Mouse (Mus musculus) spleen, postnatal 14 days (tissue): ENCODE data around the gene Suclg2.
A peak's percentile ranks its signal among the peaks of the same experiment; 100 is the strongest.

Experiments used
- DNase-seq, 2 experiments: peaks; one replicate each; pipeline ENCODE4 v3.0.0; 2021 to 2022; ENCODE audit warnings: low spot score in 2 of 2

The Suclg2 gene

DNA sequence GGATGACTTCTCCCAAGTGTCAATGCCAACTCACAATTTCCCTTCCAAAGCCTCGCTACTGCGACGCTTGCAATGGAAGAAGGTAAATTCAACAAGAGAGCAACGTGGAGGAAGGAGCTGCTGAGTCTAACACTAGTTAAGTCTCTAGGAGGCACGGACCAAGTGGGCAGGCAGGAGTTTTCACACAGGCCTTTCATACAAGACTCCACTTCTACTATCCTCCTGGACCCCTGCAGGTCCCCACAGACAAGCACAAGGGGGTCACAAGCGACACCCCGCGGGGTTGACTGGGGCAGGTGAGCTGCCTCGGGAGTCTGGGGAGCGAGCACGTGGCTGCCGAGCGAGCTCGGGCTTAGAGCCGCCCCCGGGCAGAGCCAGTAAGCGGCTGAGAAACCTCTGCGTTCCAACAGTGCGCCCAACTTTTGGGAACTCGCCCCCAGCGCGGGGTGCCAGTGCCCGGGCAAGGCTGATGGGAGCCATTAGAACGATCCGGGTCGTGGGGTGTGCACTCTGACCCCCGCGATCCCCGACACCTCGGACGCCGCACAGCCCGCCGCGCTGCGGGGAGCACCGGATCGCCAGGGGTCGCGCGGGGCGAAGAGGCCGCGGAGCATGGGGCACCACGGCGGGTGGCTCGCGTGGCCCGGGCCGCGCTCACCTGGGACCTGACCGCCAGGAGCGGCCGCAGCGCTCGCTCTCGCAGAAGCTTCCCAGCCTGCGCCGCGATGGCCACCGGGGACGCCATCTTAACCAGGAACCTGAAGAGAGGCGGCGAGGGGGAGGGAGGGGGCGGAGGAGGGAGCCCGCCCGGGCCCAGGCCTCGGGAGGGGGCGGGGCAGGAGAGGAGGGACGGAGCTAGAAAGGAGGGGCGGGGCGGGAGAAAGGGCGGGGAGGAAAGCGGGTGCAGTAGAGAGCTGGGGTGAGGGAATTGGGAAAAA lies at the start of gene Suclg2:
Gene Suclg2 (minus strand): TSS at position 770 of the 938 bp plus-strand sequence.
- peak; percentile 52 to 68 for DNase-seq

DNA sequence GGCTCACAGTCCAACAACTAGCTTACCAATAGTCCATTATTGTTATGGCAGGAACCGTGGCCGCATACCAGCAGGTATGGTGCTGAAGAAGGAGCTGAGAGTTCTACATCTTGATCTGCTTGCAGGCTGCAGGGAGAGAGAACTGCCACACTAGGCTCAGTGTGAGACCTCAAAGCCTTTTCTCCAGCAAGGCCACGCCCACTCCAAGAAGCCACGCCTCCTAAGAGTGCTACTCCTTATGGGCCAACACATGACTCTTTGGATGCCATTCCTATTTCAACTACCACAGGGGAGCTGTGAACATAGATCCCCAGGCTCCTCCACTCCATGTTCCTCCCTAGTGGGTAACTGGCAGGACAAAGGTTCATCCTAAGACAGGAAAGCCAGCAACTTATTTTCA lies 48.0 kb upstream of the Suclg2 start:
- DNase-seq, result no peak

GRCm38 (mm10) chr6:95759558-95760172 lies 41.1 kb upstream of the Suclg2 start:
- DNase-seq, result no peak

- DNase-seq, result no peak
These were observed 23.8 kb upstream of the Suclg2 start for GRCm38 (mm10) chr6:95742378-95742777.

GRCm38 (mm10) chr6:95731570-95732367 lies 13.2 kb upstream of the Suclg2 start:
- no peak for DNase-seq

DNA sequence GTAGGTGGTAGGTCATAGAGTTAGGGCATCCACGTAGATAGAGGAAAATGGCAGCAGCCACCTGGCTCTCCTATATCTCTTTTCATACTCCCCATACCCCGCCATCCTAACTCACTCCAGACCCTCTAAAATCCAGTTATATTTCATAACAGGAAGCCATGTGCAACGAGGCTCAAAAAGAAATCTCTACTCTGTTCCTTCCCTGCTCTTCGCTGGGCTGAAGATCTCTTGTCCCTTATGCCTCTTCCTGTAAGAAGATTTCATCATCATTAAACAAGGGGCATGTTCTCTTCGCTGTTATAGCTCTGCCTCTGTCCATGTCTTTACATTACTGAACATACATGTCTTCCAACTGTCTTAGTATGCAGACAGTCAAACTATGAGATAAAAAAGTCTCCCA lies 10.8 kb upstream of the Suclg2 start:
- no peak for DNase-seq

- no peak for DNase-seq
These were observed 6.7 kb upstream of the Suclg2 start for GRCm38 (mm10) chr6:95725281-95725680.

DNA sequence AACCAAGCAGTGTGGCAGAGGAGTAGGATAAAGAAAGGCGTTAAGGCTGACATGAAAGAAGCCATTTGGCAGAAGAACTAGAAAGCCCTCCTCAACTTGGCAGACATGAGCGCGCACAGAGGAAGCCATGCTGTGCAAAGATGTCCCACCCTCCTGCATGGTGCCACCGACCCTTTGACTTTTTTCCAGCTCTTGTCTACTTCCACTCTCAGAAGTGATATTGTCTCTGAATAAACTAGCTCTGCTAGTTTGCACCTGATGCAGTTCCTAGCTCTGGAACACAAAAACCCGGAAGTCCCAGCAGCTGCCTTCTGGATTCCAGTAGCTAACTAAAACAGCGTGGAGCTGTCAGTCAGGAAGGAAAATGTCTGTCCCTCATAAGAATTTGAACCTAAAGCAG lies 4.8 kb upstream of the Suclg2 start:
- DNase-seq, result no peak

- DNase-seq, result no peak
These were observed 1.2 kb upstream of the Suclg2 start for GRCm38 (mm10) chr6:95719791-95720190.

DNA sequence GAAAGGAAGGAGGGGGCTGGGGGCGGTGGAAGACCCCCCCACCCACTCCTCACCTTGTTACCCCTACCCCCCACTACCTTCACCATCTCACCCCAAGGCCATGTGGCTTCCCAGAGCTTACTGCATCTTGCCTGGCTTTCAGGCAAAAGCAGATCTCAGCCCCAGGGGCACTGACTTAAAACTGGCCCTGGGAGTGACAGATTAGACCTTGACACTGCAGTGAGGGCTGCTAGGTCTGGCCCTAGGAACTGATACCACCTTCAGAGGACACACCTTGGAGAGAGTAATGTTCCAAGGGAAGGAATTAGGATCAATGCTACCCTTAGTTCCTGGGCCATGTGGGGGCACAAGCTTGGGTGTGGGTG lies 351 bp upstream of the Suclg2 start:
- DNase-seq, result no peak

DNA sequence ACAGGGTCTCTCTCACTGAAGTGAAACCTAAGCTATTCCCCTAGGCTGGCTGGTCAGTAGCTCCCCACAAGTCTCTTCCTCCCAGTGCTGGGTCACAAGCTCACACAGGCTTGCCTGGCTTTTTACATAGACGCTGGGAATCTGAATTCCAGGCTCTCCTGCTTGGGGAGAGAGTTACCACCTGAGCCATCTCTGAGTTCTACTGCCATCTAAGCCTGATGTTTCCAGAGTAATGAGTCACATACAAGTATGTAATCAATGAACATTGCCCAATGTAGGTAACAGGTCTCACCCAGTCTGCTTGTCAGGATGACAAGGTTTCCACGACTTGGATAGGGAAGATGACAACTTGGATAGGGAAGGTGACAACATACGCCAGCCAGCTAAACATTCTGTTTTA lies 1.5 kb downstream of the Suclg2 start:
- no peak for DNase-seq

DNA sequence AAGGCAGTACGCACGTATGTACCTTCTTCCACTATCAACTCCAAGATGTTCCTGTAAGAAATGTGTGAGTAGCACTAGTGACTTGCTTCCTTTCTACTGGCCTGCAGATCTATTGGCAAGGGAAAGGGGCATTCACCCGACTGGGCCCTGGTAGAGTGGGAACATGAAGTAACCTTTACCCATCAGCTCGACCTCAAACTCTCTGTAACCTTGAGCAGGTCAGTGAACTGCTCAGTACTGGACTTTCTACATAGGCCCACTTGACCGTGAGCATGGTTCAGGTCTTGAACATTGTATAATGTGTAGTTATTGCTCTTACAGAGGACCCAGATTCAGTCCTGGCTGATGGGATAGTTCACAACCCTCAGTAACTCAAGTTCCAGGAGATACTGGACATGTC lies 2.1 kb downstream of the Suclg2 start:
- no peak for DNase-seq

GRCm38 (mm10) chr6:95713245-95713644 lies 5.4 kb downstream of the Suclg2 start:
- no peak for DNase-seq

- no peak for DNase-seq
These were observed 6.5 kb downstream of the Suclg2 start for GRCm38 (mm10) chr6:95712081-95712480.

GRCm38 (mm10) chr6:95711671-95712070 lies 6.9 kb downstream of the Suclg2 start:
- DNase-seq, result no peak

GRCm38 (mm10) chr6:95710886-95711285 lies 7.7 kb downstream of the Suclg2 start:
- DNase-seq, result no peak

- no peak for DNase-seq
These were observed 9.1 kb downstream of the Suclg2 start for GRCm38 (mm10) chr6:95709531-95709930.

DNA sequence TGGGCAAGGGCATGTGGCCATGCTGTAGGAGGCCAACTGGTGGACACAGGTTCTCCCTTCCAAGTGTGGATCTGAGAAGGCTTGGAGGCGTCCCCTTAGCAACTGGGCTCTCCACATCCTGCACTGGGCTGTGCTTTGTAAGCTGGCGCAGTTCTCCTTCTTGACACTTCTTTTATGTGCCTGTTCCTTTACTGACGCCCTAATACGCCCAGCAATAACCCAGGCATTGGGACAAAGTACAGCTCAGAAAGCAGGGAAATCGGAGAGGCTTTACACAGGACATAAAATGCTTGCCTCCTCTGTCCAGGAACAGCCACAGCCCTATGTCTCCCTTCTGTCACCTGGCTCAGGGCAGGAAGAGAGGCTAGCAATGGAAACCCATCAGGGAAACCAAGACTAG lies 9.5 kb downstream of the Suclg2 start:
- no peak for DNase-seq

GRCm38 (mm10) chr6:95704626-95705025 lies 14.0 kb downstream of the Suclg2 start:
- DNase-seq, result no peak

GRCm38 (mm10) chr6:95702200-95702599 lies 16.4 kb downstream of the Suclg2 start:
- DNase-seq, result no peak

- DNase-seq, result no peak
These were observed 16.8 kb downstream of the Suclg2 start for GRCm38 (mm10) chr6:95701786-95702185.

- no peak for DNase-seq
These were observed 17.5 kb downstream of the Suclg2 start for GRCm38 (mm10) chr6:95700981-95701610.
